Mouse (Mus musculus): Measurements from ENCODE around the gene Bcdin3d. TPM values are rescaled to one million over a fixed set of nuclear protein-coding genes. Genes with fewer than 3 reads are reported as not detected.
A peak's percentile ranks its signal among the peaks of the same experiment; 100 is the strongest.

Bcdin3d gene
- polyA plus RNA-seq, 1 experiment from 2014 or later, result 13.1 TPM

GRCm38 (mm10) chr15:99421152-99421551 is 53.4 kb downstream of the Bcdin3d start:
- H3K27me3 ChIP-seq, result no peaks in the 10 kb centered on the region
- peak; percentile 5; the same call in 1 of the 2 replicates for ATAC-seq (ENCODE audit: insufficient number of reproducible peaks, low FRiP score, low TSS enrichment, low read depth)
- no peaks in the 10 kb centered on the region for H3K9me3 ChIP-seq (replicated peaks)
- 0 out of 2 replicates have a peak overlapping the region, but pooled peaks have one; percentile 13 for H3K4me3 ChIP-seq (replicated peaks)
- peak overlapping the region; percentile 40 for H3K4me2 ChIP-seq (replicated peaks)
- 65% methylated on average over 9 of the region's 9 CpGs for WGBS
- no peak overlapping the region for H3K9ac ChIP-seq
- peaks cover 40% of the 10 kb centered on the region for H3K4me1 ChIP-seq
- peaks cover 34% of the 10 kb centered on the region for H3K36me3 ChIP-seq
- peak overlapping the region; percentile 89 for H3K27ac ChIP-seq (replicated peaks)

GRCm38 (mm10) chr15:99420521-99421014 is 54.0 kb downstream of the Bcdin3d start:
- Histone ChIP-seq H3K27me3 (no peaks in the 10 kb centered on the region), H3K27ac (replicated peaks) (peak overlapping the region; percentile 89), H3K9me3 (replicated peaks) (no peaks in the 10 kb centered on the region), H3K9ac (no peak overlapping the region), H3K4me1 (peaks cover 41% of the 10 kb centered on the region), H3K4me2 (replicated peaks) (peak overlapping the region; percentile 40), H3K4me3 (replicated peaks) (peak overlapping the region; percentile 13; the same call in 1 of the 2 replicates), H3K36me3 (peaks cover 28% of the 10 kb centered on the region)
- 8% methylated on average over 12 of the region's 12 CpGs for WGBS
- peak; percentile 75 for ATAC-seq (ENCODE audit: insufficient number of reproducible peaks, low FRiP score, low TSS enrichment, low read depth)

- no peak for ATAC-seq (ENCODE audit: insufficient number of reproducible peaks, low FRiP score, low TSS enrichment, low read depth)
These were observed 54.4 kb downstream of the Bcdin3d start for GRCm38 (mm10) chr15:99420101-99420500.

More at GRCm38 (mm10) chr15:99420101-99420500, 54.4 kb downstream of the Bcdin3d start:
- H3K4me2 ChIP-seq (replicated peaks), result peak overlapping the region; percentile 40
- peaks cover 41% of the 10 kb centered on the region for H3K4me1 ChIP-seq
- no peak overlapping the region for H3K4me3 ChIP-seq (replicated peaks)
- H3K9ac ChIP-seq, result no peak overlapping the region
- WGBS, result 19% methylated on average over 5 of the region's 5 CpGs
- H3K27ac ChIP-seq (replicated peaks), result peak overlapping the region; percentile 89
- H3K36me3 ChIP-seq, result peaks cover 23% of the 10 kb centered on the region
- H3K9me3 ChIP-seq (replicated peaks), result no peaks in the 10 kb centered on the region
- H3K27me3 ChIP-seq, result no peaks in the 10 kb centered on the region

Other genes with a start within 250 kb of the Bcdin3d start
- gene Kcnh3, start 249.9 kb downstream of the Bcdin3d start, polyA plus RNA-seq (2015; fragmentation: Nextera tagmentation; extraction: Ambion mirVana), result 1.3 and 2.2 TPM in 2 replicates
- gene Mcrs1, start 222.8 kb downstream of the Bcdin3d start, polyA plus RNA-seq (2015; fragmentation: Nextera tagmentation; extraction: Ambion mirVana), result 119 and 125 TPM in 2 replicates
- gene Prpf40b, start 179.6 kb downstream of the Bcdin3d start, polyA plus RNA-seq (2015; fragmentation: Nextera tagmentation; extraction: Ambion mirVana), result 57.5 and 64.2 TPM in 2 replicates
- gene Fam186b, start 178.8 kb downstream of the Bcdin3d start, polyA plus RNA-seq (2015; fragmentation: Nextera tagmentation; extraction: Ambion mirVana), result 0.14 and 0.27 TPM in 2 replicates
- 28.3 and 28.9 TPM in 2 replicates for gene Fmnl3, start 104.2 kb downstream of the Bcdin3d start, polyA plus RNA-seq (2015; fragmentation: Nextera tagmentation; extraction: Ambion mirVana)
- 338 and 362 TPM in 2 replicates for gene Tmbim6, start 81.8 kb downstream of the Bcdin3d start, polyA plus RNA-seq (2015; fragmentation: Nextera tagmentation; extraction: Ambion mirVana)
- gene Nckap5l, start 17.0 kb downstream of the Bcdin3d start, polyA plus RNA-seq (2015; fragmentation: Nextera tagmentation; extraction: Ambion mirVana), result 11.7 and 14.9 TPM in 2 replicates
- gene Faim2, start 53.4 kb upstream of the Bcdin3d start, polyA plus RNA-seq (2015; fragmentation: Nextera tagmentation; extraction: Ambion mirVana), result 3.3 and 7.3 TPM in 2 replicates
- gene Aqp2, start 104.3 kb upstream of the Bcdin3d start, polyA plus RNA-seq (2015; fragmentation: Nextera tagmentation; extraction: Ambion mirVana), result not detected in 2 replicates
- 3.5 and 6.0 TPM in 2 replicates for gene Aqp5, start 116.1 kb upstream of the Bcdin3d start, polyA plus RNA-seq (2015; fragmentation: Nextera tagmentation; extraction: Ambion mirVana)
- not detected in 2 replicates for gene Aqp6, start 126.7 kb upstream of the Bcdin3d start, polyA plus RNA-seq (2015; fragmentation: Nextera tagmentation; extraction: Ambion mirVana)
- gene Racgap1, start 176.9 kb upstream of the Bcdin3d start, polyA plus RNA-seq (2015; fragmentation: Nextera tagmentation; extraction: Ambion mirVana), result 110 and 118 TPM in 2 replicates
- 4.4 and 4.6 TPM in 2 replicates for gene Asic1, start 195.6 kb upstream of the Bcdin3d start, polyA plus RNA-seq (2015; fragmentation: Nextera tagmentation; extraction: Ambion mirVana)
- 37.4 and 40.1 TPM in 2 replicates for gene Smarcd1, start 227.4 kb upstream of the Bcdin3d start, polyA plus RNA-seq (2015; fragmentation: Nextera tagmentation; extraction: Ambion mirVana)
- gene Gm17349, start 230.8 kb upstream of the Bcdin3d start, polyA plus RNA-seq (2015; fragmentation: Nextera tagmentation; extraction: Ambion mirVana), result not detected in 2 replicates
- gene Gpd1, start 242.8 kb upstream of the Bcdin3d start, polyA plus RNA-seq (2015; fragmentation: Nextera tagmentation; extraction: Ambion mirVana), result 0.76 and 1.0 TPM in 2 replicates

All from embryonic facial prominence, embryonic 15.5 days (tissue).